Mouse (Mus musculus): Measurements from ENCODE around the gene Sh2b3.

Gene Sh2b3

DNA sequence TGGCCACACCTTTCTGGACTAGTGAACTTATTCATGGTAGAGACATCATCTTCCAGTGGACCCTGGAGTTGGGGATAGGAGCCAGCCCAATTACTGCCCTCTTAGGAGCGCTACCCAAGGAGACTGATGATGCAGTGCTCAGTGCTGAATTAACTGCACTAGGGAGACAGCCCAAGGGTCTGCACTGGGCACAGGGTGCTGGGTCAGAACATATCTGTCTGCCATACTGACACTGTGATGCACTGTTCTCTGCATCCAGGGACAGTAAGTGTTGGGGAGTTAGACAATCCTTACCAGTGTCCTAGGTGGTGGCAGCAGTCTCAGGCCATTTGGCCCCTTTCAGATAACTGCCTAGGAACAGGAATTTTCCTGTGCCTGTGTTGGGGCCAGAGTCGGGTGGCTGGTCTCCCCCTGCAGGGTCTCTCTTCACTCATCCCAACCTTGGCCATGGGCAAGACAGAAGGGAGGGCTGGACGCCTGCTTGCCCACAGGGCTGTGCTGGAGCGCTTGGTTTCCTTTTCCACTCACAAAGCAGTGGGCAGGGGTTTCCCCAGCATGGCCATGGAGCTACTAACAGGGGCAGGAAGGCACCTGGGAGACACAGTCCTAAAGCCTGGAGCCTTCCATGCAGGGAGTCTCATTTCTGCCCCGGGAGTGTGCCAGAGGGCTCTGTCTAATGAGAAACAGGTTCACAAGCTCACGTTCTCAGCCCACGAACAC, 14.5 kb downstream of the Sh2b3 start:
- no peak for DNase-seq (ENCODE audit: low spot score)

GRCm38 (mm10) chr5:121821552-121821951, 15.9 kb downstream of the Sh2b3 start:
- DNase-seq (ENCODE audit: low spot score), result no peak

- DNase-seq (ENCODE audit: low spot score), result no peak
Measured at GRCm38 (mm10) chr5:121821116-121821515, 16.3 kb downstream of the Sh2b3 start.

GRCm38 (mm10) chr5:121820657-121821056, 16.8 kb downstream of the Sh2b3 start:
- DNase-seq (ENCODE audit: low spot score), result no peak

DNA sequence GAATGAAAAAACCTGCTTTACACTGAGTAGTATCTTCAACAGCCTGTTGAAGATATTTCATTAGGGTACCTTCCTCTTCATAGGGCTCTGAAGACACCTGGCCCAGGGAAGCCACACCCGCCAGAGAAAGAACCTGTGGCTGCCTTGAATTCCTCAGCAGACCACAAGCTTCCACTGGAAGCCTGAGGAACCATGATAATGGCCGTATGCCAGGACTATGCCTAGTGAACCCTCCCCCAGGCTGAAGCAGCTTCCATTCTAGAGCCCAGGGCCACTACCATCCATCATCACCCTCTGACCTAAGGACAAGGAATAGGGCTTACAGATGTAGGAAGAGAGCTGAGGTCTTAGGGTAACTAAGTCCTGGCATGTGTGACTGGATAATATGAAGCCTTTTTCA, 17.3 kb downstream of the Sh2b3 start:
- DNase-seq (ENCODE audit: low spot score), result no peak

DNA sequence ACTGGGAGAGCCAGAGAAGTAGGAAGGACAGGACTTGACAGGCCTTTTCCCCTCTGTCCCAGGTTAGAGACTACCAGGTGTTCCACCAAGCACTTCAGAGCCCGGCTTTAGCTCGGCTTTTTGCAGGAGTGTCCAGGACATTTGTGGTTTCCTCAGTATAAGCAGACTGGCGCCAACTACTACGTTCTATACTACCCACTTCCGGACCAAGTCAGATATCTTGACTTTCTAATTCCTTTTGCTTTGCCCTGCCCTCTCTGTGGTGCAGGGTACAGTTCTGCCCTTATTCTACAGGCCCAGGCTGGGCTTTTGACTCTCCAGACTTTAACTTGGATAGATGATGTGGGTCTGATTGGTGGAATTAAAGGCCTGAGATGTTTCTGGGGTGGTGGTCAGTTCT, 17.9 kb downstream of the Sh2b3 start:
- DNase-seq (ENCODE audit: low spot score), result no peak

DNA sequence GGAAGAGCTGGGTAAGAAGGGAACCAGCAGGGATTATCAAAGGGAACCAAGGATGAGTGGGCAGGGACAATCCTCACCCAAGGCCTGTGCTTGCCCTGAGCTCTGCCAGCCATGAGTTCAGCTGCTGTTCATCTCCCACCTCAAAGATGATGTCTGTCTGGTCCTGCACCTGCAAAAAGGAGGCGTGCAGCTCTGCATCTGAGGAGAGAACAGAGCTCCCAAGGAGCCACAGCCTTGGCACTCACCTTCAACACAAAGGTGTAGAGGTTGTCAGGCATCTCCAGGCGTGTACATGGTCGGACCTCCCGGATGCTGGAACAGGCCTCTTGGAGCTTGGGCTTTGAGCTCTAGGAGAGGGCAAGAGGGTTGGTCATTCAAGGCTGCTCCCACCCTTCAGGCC, 18.6 kb downstream of the Sh2b3 start:
- DNase-seq (ENCODE audit: low spot score), result no peak

GRCm38 (mm10) chr5:121818401-121818800, 19.0 kb downstream of the Sh2b3 start:
- no peak for DNase-seq (ENCODE audit: low spot score)

- DNase-seq (ENCODE audit: low spot score), result no peak
Measured at GRCm38 (mm10) chr5:121817551-121817950, 19.9 kb downstream of the Sh2b3 start.

- no peak for DNase-seq (ENCODE audit: low spot score)
Measured at GRCm38 (mm10) chr5:121816611-121817010, 20.8 kb downstream of the Sh2b3 start.

GRCm38 (mm10) chr5:121815867-121816380, 21.5 kb downstream of the Sh2b3 start:
- no peak for DNase-seq (ENCODE audit: low spot score)

DNA sequence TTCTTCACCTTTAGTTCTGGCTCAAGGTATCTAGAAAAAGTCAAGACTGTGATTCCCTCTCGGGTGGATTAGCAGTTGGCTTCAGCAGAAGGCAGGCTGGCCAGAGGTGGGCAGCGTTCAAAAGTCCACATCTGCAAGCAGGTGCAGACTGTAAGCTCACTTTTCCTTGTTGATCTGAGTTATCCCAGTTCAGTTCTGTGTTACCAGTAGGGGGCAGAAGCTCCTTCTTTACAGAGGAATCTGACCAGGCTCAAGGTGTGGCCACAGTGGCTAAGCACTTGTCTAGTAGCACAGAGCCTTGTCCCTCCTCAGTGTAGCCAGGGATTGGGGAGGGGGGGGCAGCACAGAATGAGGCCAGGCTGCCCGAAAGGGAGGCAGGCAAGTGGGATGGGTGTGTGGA, 22.4 kb downstream of the Sh2b3 start:
- DNase-seq (ENCODE audit: low spot score), result peak; percentile 40

- DNase-seq (ENCODE audit: low spot score), result no peak
Measured at GRCm38 (mm10) chr5:121813744-121814143, 23.7 kb downstream of the Sh2b3 start.

DNA sequence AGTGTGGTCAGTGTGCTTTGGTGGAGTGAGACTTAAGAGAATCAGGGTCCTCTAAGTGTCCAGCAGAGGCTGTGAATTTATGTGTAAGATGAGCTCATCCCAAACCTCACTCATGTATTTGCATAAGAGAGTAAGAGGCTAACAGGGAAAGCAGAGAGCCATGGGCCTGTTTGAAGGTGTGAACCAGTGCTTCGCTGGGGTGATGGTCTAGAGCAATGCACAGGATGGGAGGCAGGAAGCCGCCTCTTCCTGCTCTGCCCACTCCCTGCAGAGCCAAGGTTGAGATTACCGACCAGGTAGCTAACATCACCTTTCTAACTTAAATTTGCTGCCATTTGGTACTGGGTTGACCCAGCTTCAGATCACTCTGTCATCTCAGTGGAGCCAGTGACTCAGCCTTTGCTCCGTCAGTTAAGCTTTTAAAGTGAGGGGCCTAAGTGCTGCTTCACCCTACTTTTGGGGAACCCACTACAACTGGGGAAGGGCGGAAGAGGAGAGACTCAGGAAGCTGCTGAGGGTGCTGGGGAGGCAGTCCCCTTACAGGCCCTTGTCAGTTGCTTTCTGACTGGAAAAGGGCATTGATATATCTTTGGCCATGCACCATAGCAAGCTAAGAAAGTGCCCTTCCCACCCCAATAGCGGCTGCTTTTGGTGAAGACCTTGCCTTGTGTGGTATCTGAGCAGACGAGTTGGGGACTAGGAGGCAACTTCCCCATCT, 24.8 kb downstream of the Sh2b3 start:
- DNase-seq (ENCODE audit: low spot score), result no peak

DNA sequence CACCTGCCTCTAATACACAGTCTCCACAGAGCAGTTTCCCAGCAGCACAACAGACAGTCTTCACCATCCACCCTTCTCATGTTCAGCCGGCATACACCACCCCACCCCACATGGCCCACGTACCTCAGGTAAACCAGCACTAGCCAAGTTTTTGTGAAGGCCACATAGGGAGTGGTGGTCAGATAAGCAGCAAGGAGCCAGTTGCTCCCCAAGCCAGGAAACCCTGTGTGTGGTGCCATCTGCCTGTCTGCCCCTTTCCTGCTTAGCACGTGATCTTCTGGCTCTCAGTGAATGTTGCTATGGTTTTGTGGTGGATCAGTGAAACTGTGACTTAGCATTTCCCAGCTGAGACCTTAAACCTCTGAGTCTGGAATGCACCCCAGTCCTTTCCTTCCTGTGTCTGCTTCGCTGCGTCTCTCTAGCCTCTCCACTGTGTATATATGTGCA, 25.9 kb downstream of the Sh2b3 start:
- DNase-seq (ENCODE audit: low spot score), result peak; percentile 33

GRCm38 (mm10) chr5:121810331-121811151, 26.9 kb downstream of the Sh2b3 start:
- DNase-seq (ENCODE audit: low spot score), result no peak

GRCm38 (mm10) chr5:121809667-121810224, 27.7 kb downstream of the Sh2b3 start:
- DNase-seq (ENCODE audit: low spot score), result no peak

DNA sequence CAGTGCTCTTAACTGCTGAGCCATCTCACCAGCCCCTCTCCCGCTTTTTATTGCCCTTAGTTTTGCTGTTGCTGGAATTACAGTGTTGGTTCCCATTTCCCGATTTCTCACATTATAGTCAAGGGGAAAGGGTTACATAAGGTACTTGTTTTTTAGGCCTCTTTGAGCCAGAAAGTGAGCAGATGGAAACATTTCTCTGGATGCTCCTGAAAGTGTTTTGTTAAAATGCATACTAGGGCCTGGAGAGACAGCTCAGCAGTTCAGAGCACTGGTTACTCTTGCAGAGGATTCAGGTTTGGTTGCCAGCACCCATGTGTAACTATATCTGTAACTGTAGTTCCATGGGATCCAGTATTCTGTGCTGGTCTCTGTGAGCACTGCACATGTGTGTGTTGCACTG, 29.2 kb downstream of the Sh2b3 start:
- DNase-seq (ENCODE audit: low spot score), result no peak

DNA sequence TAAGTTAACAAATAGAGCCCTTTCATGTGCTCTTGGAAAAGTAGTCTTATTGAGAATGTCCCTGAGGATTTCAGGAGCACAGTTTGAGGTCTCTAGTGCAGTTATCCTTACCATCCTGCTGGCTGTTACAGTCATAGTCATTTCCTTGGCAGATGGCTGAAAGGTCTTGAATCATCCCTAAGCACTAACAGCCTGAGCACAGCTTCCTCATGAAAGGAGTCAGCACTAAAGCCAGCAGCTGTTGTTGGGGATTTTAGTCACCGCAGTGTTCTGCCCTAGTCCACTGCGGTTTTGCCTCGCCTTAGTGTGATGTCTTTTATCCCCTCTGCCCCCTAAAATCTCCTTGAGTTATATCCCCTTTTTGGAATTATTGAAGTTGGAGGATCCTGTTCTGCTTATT, 30.3 kb downstream of the Sh2b3 start:
- no peak for DNase-seq (ENCODE audit: low spot score)

DNA sequence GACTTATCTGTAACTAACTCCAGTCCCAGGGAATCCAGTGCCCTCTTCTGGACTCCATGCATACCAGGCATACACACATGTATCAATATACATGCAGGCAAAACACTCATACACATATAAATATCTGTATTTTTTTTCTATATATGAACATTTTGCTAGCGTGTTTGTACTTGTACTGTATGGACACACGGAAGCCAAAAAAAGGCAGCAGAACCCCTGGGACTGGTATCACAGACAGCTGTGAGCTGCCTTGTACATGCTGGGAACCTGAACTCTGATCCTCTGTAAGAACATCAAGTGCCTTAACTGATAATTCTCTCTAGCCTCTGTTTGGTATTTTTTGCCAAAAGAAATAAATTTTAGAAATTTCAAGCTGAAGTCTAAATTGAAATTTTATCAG, 39.0 kb downstream of the Sh2b3 start:
- DNase-seq (ENCODE audit: low spot score), result no peak

DNA sequence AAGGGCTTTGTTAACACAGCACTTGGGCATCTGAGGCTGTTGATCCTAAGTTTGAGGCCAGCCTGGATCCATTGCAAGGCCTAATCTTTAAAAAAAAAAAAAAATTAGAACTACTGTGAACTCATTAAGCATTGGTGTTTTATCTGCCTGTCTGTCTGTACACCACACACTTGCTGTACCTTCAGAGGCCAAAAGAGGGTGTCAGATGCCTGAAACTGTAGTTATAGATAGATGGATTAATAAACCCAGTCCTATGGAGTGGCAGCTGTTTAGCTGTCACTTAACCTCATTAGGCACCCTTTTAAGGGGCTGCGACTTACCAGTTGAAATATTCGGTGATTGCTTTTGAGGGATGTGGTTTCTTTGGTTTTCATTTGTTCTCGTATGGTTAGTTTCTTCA, 41.6 kb downstream of the Sh2b3 start:
- DNase-seq (ENCODE audit: low spot score), result peak; percentile 37

DNA sequence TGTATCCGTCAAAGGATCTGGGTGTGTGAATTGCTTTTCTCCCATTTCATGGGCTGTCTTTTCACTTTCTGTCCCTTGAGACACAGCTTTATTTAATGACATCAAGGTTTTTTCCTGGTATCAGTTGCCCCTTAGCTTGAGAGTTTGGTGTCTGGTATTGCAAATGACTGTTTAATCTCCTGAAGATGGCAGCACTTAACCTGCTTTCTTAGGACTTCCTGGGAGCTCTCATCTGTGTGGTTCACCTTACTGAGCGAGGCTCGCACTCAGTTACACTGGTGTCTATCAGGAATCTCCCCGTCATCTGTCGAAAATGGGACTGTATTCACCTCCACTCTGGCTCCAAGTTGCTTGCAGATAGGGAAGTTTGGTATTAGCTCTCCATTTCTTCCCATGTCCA, 46.4 kb downstream of the Sh2b3 start:
- no peak for DNase-seq (ENCODE audit: low spot score)

All from T-cell, adult 2 months (primary cell).